Mouse (Mus musculus): ENCODE data around the gene Gm49776. TPM values are rescaled to one million over a fixed set of nuclear protein-coding genes. Genes with fewer than 3 reads are reported as not detected.

Gene Gm49776
- polyA plus RNA-seq, 1 experiment from 2014 or later, result not detected

GRCm38 (mm10) chr16:18249364-18249967 is 8.7 kb downstream of the Gm49776 start:
- Histone ChIP-seq H3K9me3 (no peaks in the 10 kb centered on the region), H3K27ac (peak overlapping the region; percentile 90), H3K4me1 (peaks cover 41% of the 10 kb centered on the region), H3K4me2 (peak overlapping the region; percentile 78), H3K4me3 (peak overlapping the region; percentile 87), H3K36me3 (replicated peaks) (peaks cover 56% of the 10 kb centered on the region), H3K9ac (peak overlapping the region; percentile 76), H3K27me3 (replicated peaks) (no peaks in the 10 kb centered on the region)
- ATAC-seq (replicated peaks), result peak; percentile 31
- WGBS, result 5% methylated on average over 27 of the region's 27 CpGs

DNA sequence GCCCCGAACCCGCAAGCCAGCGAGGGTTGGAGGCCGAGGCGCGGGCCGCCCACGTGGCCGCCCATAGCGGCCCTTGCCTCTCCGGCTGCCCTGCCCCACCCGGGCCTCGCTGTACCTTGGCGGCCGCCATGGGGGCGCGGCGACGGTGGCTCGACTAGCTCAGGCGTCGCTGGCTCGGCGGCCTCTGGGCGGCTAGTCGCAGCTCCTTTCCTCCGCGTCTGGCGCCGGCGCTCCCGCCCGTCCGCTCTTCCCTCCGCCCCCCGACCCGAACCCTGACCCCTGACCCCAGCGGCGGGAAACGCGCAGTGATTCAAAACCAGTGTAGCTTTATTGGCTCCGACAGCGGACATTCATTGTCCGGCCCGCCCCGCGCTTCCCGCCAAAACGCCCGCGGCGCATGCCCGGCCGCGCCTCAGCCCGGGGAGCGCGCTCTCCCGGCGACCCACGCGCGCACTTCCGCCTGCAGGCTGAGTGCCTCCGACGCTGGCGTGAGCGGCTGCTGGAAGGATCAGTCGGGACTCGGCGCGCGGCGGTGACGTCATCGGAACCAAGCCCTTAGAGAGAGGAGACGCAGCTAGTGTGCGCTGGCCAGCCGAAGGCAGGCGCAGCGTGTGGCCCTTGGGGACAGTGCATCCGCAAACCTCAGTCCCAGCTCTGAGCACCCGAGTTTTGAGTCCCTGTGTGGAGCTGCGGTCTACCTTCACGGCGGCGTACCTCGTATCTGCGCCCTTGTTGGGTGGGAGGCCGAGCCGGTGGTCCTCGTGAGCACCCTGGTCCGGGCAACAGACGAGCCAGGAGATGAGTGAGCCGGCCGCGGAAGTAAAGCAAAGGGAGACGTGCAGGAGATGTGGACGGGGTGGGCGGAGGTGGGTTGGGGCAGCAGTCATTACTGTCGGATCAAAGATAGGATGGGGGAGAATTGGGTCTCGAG is 9.4 kb downstream of the Gm49776 start, which contains the start of the genes Trmt2a and Ranbp1:
Trmt2a (plus strand) TSS at position 247 of the 931 bp plus-strand sequence.
Ranbp1 (minus strand) TSS at position 300 of the 931 bp plus-strand sequence.
- no peaks in the 10 kb centered on the region for H3K27me3 ChIP-seq (replicated peaks)
- H3K27ac ChIP-seq, result peak within 1 kb of the TSS; percentile 90
- peaks cover 51% of the 10 kb centered on the region for H3K36me3 ChIP-seq (replicated peaks)
- H3K4me1 ChIP-seq, result peaks cover 41% of the 10 kb centered on the region
- peak within 1 kb of the TSS; percentile 87 for H3K4me3 ChIP-seq
- H3K9ac ChIP-seq, result peak within 1 kb of the TSS; percentile 76
- WGBS, result under 1% methylated on average over 97 of the region's 102 CpGs
- no peaks in the 10 kb centered on the region for H3K9me3 ChIP-seq
- peak; percentile 96 for ATAC-seq (replicated peaks)
- peak within 1 kb of the TSS; percentile 78 for H3K4me2 ChIP-seq

DNA sequence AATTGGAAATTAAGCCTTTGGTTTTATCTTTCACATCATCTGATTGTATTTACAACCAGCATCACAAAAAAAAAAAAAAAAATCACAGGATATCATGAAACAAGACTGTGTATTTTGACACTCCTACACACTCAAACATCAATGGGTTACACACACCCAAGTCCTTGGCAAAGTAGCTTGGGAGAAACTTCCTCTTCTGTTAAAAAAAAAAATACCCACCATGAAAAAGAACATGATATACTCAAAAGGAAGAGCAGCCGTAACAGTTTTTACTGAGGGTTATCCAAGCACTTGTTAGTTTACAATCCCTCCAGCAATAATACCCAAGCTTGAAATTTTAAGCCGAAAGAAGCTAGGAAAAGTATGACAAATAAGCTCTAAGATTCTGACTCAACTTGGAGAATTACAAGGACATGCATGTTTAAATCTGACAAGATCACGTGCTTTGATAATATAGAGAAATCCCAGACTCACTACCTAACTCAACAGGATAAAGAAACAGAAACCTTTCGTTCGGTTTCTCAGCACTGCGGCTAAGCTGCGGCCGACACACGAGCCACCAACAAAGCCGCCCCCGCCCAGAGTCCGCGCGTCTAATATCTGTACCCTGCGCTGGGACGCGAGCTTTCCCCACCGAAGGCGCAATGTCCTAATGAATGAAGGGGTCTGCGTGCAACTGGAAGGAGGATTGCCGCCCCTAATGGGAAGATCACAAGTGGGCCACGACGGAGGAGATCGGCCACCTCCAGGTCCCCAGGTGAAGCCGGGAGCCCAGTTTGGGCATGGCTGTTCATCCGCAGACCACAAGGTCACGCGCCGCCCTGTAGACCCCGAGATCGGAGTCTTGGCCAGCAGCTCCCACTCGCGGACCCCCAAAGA is 10.4 kb downstream of the Gm49776 start:
- Histone ChIP-seq H3K27me3 (replicated peaks) (no peaks in the 10 kb centered on the region), H3K9ac (peak overlapping the region; percentile 76), H3K4me2 (peak overlapping the region; percentile 78), H3K9me3 (no peaks in the 10 kb centered on the region), H3K27ac (peak overlapping the region; percentile 90), H3K4me1 (peaks cover 41% of the 10 kb centered on the region), H3K36me3 (replicated peaks) (peaks cover 51% of the 10 kb centered on the region), H3K4me3 (peak overlapping the region; percentile 87)
- under 1% methylated on average over 33 of the region's 33 CpGs for WGBS
- peak; percentile 5; the same call in 1 of the 2 replicates for ATAC-seq (replicated peaks)

DNA sequence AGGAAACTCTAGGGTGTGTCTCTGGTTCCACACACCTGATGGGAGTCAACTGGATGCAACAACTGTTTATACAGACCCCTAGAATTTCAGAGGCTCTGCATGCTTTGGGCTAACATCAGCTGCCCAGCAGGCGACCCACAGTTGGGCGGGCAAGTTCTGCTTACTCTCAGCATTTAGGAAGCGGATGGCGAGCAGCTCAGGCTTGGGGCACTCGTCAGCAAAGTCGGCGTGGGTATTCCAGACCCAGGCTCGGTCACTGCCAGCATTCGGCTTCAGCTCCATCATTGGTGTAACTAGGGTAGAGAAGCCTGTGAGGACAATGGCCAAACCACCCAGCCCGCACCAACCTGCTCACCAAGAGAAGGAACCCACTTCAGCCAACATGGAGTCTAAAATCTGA is 16.5 kb downstream of the Gm49776 start:
- WGBS, result 92% methylated on average over 10 of the region's 10 CpGs
- no peak overlapping the region for H3K4me2 ChIP-seq
- H3K4me1 ChIP-seq, result peaks cover 5% of the 10 kb centered on the region
- H3K27ac ChIP-seq, result no peak overlapping the region
- H3K27me3 ChIP-seq (replicated peaks), result no peaks in the 10 kb centered on the region
- peaks cover 71% of the 10 kb centered on the region for H3K36me3 ChIP-seq (replicated peaks)
- ATAC-seq (replicated peaks), result no peak
- H3K9ac ChIP-seq, result no peak overlapping the region
- H3K4me3 ChIP-seq, result no peak overlapping the region
- no peaks in the 10 kb centered on the region for H3K9me3 ChIP-seq

GRCm38 (mm10) chr16:18236676-18237501 is 21.2 kb downstream of the Gm49776 start:
- ATAC-seq (replicated peaks), result no peak
- H3K27ac ChIP-seq, result 0 out of 2 replicates have a peak overlapping the region, but pooled peaks have one; percentile 92
- no peak overlapping the region for H3K4me2 ChIP-seq
- H3K27me3 ChIP-seq (replicated peaks), result no peaks in the 10 kb centered on the region
- H3K4me3 ChIP-seq, result no peak overlapping the region
- no peaks in the 10 kb centered on the region for H3K9me3 ChIP-seq
- 81% methylated on average over 7 of the region's 7 CpGs for WGBS
- H3K4me1 ChIP-seq, result peaks cover 28% of the 10 kb centered on the region
- peaks cover 31% of the 10 kb centered on the region for H3K36me3 ChIP-seq (replicated peaks)
- H3K9ac ChIP-seq, result no peak overlapping the region

DNA sequence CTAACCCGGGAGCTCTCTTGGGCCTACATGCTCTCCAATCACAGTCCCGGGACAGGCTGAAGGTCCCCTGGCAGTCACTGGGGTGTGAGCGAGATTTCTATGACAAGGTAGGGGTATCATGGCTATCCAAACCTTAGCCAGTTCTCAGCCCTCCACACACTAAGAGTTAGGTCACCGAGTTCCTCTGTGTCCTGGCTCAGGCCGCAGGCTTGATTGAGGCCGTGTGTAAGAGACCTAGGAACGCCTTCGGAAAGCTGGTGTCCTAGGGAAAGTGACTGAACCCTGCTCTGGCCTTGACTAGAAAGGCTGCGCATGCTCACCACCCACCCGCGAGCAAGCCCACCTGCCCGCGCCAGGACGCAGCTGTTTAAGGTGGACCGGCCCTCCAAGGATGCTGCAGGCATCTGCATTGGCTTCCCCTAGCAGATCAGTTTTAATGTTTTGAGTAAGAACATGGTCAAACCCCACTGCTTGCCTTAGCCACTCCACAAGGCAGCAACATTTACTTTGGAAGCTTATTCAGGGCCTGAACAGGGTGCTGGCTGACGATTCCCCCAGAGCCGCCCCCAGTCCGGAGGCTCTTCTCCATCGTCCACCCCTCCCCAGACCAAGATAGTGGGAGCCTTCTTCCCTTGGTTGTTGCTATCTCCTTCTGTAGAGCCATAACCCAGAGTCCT is 22.6 kb downstream of the Gm49776 start:
- Histone ChIP-seq H3K4me1 (peaks cover 34% of the 10 kb centered on the region), H3K9ac (peak overlapping the region; percentile 86), H3K36me3 (replicated peaks) (peaks cover 18% of the 10 kb centered on the region), H3K4me3 (peak overlapping the region; percentile 66), H3K27me3 (replicated peaks) (no peaks in the 10 kb centered on the region), H3K27ac (peak overlapping the region; percentile 92), H3K4me2 (peak overlapping the region; percentile 82), H3K9me3 (no peaks in the 10 kb centered on the region)
- 3% methylated on average over 19 of the region's 19 CpGs for WGBS
- ATAC-seq (replicated peaks), result peak; percentile 91

DNA sequence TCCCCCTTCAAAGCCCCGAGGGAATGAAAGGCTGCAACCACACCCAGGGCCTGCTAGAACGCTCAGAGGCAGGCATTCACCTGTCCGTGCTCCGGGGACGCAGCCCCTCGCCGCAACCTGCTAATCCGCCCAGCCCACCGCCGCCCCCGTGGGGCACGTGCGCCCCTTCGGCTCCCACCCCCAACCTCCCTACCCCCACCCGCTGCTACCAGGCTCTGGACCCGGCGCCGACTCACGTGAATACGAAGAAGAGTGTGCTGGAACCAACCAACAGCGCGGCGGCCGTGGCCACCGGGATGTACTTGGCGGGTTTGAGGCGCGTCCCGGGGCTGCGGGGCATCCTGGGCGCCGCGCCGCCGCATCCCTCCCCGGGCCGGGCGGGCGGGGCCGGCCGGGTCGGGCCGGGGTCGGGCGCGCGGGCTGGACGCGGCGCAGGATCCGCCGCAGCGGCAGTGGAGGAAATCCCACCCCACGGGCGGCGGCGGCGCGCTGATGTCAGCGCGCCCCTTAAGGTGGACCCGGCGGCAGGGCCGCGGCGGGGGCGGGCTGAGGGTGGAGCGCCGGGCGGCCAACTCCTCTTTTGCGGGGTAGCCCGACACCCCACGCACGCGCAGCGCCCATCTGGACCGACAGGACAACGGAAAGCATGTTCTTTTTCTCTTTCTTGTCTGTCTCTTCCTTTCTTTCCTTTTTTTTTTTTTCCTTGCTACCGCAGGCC is 23.3 kb downstream of the Gm49776 start, which contains the start of gene Zdhhc8:
Zdhhc8 (minus strand) TSS at position 466 of the 718 bp plus-strand sequence.
- peak within 1 kb of the TSS; percentile 82 for H3K4me2 ChIP-seq
- H3K4me3 ChIP-seq, result peak within 1 kb of the TSS; percentile 66
- H3K36me3 ChIP-seq (replicated peaks), result peaks cover 12% of the 10 kb centered on the region; the same call in 1 of the 2 replicates
- peak within 1 kb of the TSS; percentile 92 for H3K27ac ChIP-seq
- 0% methylated on average over 61 of the region's 79 CpGs for WGBS
- peaks cover 40% of the 10 kb centered on the region for H3K4me1 ChIP-seq
- H3K9me3 ChIP-seq, result no peaks in the 10 kb centered on the region
- H3K27me3 ChIP-seq (replicated peaks), result no peaks in the 10 kb centered on the region
- peak within 1 kb of the TSS; percentile 86 for H3K9ac ChIP-seq
- peak; percentile 91 for ATAC-seq (replicated peaks)

- Histone ChIP-seq H3K4me1 (peaks cover 44% of the 10 kb centered on the region), H3K27me3 (replicated peaks) (no peaks in the 10 kb centered on the region), H3K4me2 (peak overlapping the region; percentile 82), H3K27ac (peak overlapping the region; percentile 92), H3K9me3 (no peaks in the 10 kb centered on the region), H3K4me3 (peak overlapping the region; percentile 66), H3K9ac (peak overlapping the region; percentile 86), H3K36me3 (replicated peaks) (peaks cover 7% of the 10 kb centered on the region; the same call in 1 of the 2 replicates)
- 21% methylated on average over 13 of the region's 13 CpGs for WGBS
- peak; percentile 22 for ATAC-seq (replicated peaks)
Observed at GRCm38 (mm10) chr16:18233919-18234670, 24.0 kb downstream of the Gm49776 start.

DNA sequence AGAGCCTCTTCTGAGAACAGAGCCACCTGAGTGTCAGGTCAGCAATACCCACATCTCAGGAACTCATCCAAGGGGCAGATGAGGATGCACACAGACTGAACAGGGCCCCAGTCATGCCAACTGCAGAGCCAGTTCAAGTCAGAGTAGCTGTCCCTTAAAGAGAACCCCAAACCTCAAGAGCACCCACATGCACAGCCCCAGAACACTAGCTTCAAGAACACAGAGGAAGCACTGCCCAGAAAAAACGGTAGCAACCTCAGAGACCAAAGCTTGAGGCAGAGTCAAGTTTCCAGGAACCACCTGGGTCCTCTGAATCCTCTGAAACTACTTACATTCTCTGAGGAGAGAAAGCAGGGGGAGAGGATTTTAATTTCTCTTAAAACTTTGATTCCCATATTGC is 24.7 kb downstream of the Gm49776 start:
- no peak overlapping the region for H3K27ac ChIP-seq
- peak overlapping the region; percentile 82 for H3K4me2 ChIP-seq
- H3K9me3 ChIP-seq, result no peaks in the 10 kb centered on the region
- H3K36me3 ChIP-seq (replicated peaks), result 0 out of 2 replicates have a peak, but pooled peaks cover 4% of the 10 kb centered on the region
- H3K27me3 ChIP-seq (replicated peaks), result no peaks in the 10 kb centered on the region
- peak overlapping the region; percentile 66 for H3K4me3 ChIP-seq
- H3K9ac ChIP-seq, result peak overlapping the region; percentile 20; the same call in 1 of the 2 replicates
- H3K4me1 ChIP-seq, result peaks cover 44% of the 10 kb centered on the region
- WGBS, result 44% methylated on average over 1 of the region's 1 CpGs
- ATAC-seq (replicated peaks), result no peak

Data from midbrain, embryonic 15.5 days (tissue).